Mouse (Mus musculus) hindbrain, embryonic 12.5 days (tissue): ENCODE results near the gene Heca. TPM values are rescaled to one million over a fixed set of nuclear protein-coding genes. Genes with fewer than 3 reads are reported as not detected.
"Not testable (repeated sequence)": the region's sequence is repeated elsewhere in the genome, so short reads cannot be mapped to it uniquely, and the experiment has no call there.

Experiments used
- ATAC-seq: fragments of 200-750 bp; cut with Nextera tagmentation; 2 replicates; pipeline ENCODE4 v1.8.0; 2017; ENCODE audit warnings: moderate TSS enrichment; ENCODE audit not compliant: low FRiP score
- H3K27ac ChIP-seq: fragments of 300-500 bp; sonication (generic); 2 replicates; pipeline ENCODE4 v1.5.1; 2016; ENCODE audit warnings: mild to moderate bottlenecking
- H3K27me3 ChIP-seq: fragments of 300-500 bp; sonication (generic); 2 replicates; pipeline ENCODE4 v1.6.1; 2016; ENCODE audit warnings: mild to moderate bottlenecking
- H3K36me3 ChIP-seq: fragments of 300-500 bp; sonication (generic); 2 replicates; pipeline ENCODE4 v1.6.1; 2016; ENCODE audit warnings: mild to moderate bottlenecking
- H3K4me1 ChIP-seq: fragments of 300-500 bp; sonication (generic); 2 replicates; pipeline ENCODE4 v1.6.1; 2016
- H3K4me2 ChIP-seq: fragments of 300-500 bp; sonication (generic); replicated peaks from 2 replicates; pipeline ENCODE4 v1.6.1; 2016; ENCODE audit warnings: mild to moderate bottlenecking
- H3K4me3 ChIP-seq: fragments of 300-500 bp; sonication (generic); 2 replicates; pipeline ENCODE4 v1.5.1; 2016; ENCODE audit warnings: mild to moderate bottlenecking
- H3K9ac ChIP-seq: fragments of 300-500 bp; sonication (generic); 2 replicates; pipeline ENCODE4 v1.6.1; 2016; ENCODE audit warnings: mild to moderate bottlenecking, moderate library complexity
- H3K9me3 ChIP-seq: fragments of 300-500 bp; sonication (generic); replicated peaks from 2 replicates; pipeline ENCODE4 v1.6.1; 2016; ENCODE audit warnings: mild to moderate bottlenecking
- WGBS: fragments of 180-500 bp; shearing (Covaris S2); methylation state at CpG from one replicate; pipeline ENCODE4 v1.1.7; 2016; 5-methylcytosine and 5-hydroxymethylcytosine counted together
- polyA plus RNA-seq: library from polyadenylated mRNA; unstranded; fragments of >200 nt; fragmentation: Nextera tagmentation; extraction: Ambion mirVana; gene quantifications from 2 replicates; pipeline ENCODE4 v1.2.1, GENCODE M21; 2016

The Heca gene
- polyA plus RNA-seq = 5.4 and 5.8 TPM in 2 replicates

DNA sequence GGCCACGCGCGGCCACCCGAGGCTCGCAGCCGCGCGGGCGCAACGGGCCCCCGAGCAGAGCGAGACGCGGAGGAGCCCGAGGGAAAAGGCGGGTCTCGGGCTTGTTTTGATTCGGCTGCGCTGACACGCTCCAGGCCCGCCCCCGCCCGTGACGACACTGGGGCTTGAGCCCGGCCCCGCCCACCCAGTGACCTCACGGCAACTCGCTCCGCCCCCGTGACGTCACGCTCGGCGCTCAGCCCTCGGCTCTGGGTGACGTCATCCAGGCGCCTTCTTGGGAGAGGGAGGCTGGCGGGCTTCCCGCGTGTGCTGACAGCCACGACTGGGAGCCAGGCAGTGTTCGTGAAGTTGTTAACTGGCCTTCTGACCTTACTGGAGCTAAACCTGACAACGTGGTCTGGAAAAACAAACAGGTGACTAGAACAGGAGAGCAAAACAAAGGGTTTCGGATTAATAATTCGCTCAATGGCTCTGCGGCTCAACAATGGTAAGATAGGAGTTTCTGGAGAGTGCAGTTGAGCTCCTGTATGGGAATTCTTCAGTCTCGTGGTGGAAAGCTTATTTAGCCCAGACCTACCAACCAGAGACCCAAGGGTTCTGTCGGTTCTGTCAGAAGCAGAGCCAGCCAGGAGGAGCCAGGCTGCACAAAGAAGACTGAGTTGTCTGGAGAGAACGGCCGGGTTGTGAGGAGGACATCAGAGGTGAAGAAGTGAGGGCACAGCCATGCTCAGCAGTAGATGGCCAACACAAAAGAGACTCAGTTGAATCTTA is at the start of gene Heca:
Heca (minus strand) TSS at position 108 of the 771 bp plus-strand sequence.
- Histone ChIP-seq H3K36me3 (no peaks in the 10 kb centered on the region), H3K27me3 (no peaks in the 10 kb centered on the region), H3K27ac (peak within 1 kb of the TSS; percentile 82), H3K9me3 (no peaks in the 10 kb centered on the region), H3K4me2 (peak within 1 kb of the TSS; percentile 67), H3K9ac (peak within 1 kb of the TSS; percentile 85), H3K4me1 (peaks cover 11% of the 10 kb centered on the region), H3K4me3 (peak within 1 kb of the TSS; percentile 88)
- WGBS = 8% methylated on average over 47 of the region's 50 CpGs
- ATAC-seq = peak; percentile 96

DNA sequence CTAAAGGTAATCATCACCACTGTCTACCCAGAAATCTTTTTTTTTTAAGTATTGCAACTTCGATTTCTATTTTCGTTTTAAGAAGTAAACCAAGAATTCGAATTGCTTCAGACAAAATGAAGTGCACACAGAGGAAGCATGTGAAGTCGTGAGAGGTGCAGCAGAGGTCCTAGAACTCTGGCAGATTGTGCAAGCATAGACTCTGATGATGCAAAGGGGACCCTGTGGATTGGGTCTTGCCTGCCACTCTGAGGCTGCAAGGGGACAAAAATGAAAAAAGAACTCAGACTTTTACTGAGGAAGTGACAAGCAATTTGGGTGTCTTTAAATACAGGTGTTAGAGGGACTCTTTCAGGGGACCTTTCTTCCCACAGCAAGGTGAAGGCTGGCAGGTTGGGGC is 42.7 kb upstream of the Heca start:
- H3K9ac ChIP-seq = no peak overlapping the region
- H3K9me3 ChIP-seq = no peaks in the 10 kb centered on the region
- H3K27me3 ChIP-seq = no peaks in the 10 kb centered on the region
- H3K4me1 ChIP-seq = no peaks in the 10 kb centered on the region
- H3K27ac ChIP-seq = no peak overlapping the region
- H3K4me3 ChIP-seq = no peak overlapping the region
- no peaks in the 10 kb centered on the region for H3K36me3 ChIP-seq
- 84% methylated on average over 4 of the region's 4 CpGs for WGBS
- no peak overlapping the region for H3K4me2 ChIP-seq
- no peak for ATAC-seq

DNA sequence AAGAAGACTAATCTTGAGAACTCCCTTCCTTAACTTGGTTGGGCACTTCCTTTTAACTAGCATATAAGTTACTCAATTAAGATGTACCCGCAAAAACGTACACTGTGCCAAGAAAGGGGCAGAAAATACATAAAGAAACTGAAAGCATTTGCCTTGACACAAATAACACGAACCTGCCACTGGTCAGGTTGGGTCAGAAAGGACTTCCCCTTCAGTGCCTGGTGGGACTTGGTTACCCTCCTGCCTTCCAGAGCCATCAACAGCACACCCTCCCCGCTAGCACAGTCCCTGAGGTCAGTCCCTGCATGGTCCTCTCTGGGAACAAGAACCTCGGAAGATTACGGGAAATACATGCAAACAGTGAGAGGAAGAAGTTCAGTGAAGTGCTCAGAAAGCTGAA is 41.3 kb upstream of the Heca start:
- no peaks in the 10 kb centered on the region for H3K36me3 ChIP-seq
- H3K4me3 ChIP-seq = no peak overlapping the region
- H3K9ac ChIP-seq = no peak overlapping the region
- H3K27me3 ChIP-seq = no peaks in the 10 kb centered on the region
- H3K9me3 ChIP-seq = no peaks in the 10 kb centered on the region
- WGBS = 75% methylated on average over 6 of the region's 6 CpGs
- H3K27ac ChIP-seq = no peak overlapping the region
- ATAC-seq = no peak
- no peaks in the 10 kb centered on the region for H3K4me1 ChIP-seq
- no peak overlapping the region for H3K4me2 ChIP-seq

DNA sequence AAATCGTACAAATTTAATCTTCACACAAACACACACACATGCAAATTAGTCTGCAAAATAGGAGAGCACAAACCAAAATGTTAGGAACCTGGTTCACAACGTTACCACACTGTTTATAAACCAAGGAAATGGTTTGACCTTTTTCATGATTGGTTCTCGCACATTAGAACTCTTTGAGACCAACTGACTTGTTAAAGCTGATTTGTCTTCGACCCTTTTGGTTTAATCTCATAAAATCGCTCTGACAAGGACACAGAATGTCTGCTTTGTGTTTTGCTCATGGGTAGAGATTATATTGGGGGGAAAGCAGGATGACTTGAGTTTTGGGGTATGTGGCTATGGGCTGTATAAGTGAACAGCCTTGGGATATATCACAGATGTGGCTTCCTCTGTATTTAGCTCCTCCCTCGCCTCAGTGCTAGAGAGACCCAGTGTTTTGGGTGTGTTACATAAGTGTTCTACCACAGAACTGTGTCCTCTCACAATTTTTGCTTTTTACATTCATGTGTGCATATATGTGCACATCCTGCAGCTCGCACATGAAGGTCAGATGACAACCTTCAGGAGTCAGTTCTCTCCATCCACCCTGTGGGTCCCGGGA is 40.1 kb upstream of the Heca start:
- 88% methylated on average over 8 of the region's 8 CpGs for WGBS
- no peak for ATAC-seq
- Histone ChIP-seq H3K9me3 (no peaks in the 10 kb centered on the region), H3K4me2 (no peak overlapping the region), H3K27me3 (no peaks in the 10 kb centered on the region), H3K36me3 (no peaks in the 10 kb centered on the region), H3K27ac (no peak overlapping the region), H3K4me1 (no peaks in the 10 kb centered on the region), H3K9ac (no peak overlapping the region), H3K4me3 (no peak overlapping the region)

DNA sequence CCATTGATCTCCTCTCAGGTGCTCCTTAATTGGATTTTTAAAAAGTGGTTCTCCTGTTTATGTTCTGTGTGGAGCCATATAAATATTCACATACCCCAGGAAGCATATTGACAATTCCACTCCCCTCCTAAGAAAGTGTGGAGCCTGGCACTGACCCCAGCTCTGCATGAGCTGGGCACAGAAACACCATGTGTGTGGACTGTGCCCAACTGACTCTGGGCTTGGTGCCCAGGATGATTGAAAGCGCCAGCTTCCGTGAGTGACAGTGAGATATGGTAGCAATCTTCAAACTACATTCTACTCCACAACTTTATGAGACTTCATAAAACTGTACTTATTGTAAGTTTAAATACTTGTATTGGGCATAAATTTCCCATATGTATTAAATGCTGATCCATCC is 35.4 kb upstream of the Heca start:
- ATAC-seq = no peak
- 98% methylated on average over 2 of the region's 2 CpGs for WGBS
- H3K9ac ChIP-seq = no peak overlapping the region
- H3K4me2 ChIP-seq = no peak overlapping the region
- no peak overlapping the region for H3K27ac ChIP-seq
- no peaks in the 10 kb centered on the region for H3K4me1 ChIP-seq
- H3K36me3 ChIP-seq = no peaks in the 10 kb centered on the region
- no peaks in the 10 kb centered on the region for H3K27me3 ChIP-seq
- H3K4me3 ChIP-seq = no peak overlapping the region
- H3K9me3 ChIP-seq = no peaks in the 10 kb centered on the region

DNA sequence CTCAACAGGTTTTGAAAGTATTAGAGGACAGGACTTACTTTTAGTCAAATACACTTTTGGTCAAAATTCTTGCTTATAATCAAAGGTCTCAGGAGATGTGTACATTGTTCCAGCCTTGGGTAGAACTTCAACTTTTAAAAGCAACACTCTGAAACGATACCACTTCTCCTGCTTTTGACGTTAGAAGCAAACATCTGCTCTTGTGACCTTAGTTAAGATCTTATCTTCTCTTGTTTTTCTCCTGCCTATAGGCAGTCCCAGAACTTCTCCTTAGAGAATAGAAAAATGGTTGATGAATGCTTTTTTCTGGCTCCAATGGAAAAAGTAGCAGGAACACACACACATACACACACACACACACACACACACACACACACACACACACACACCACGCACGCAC is 18.2 kb upstream of the Heca start:
- no peak overlapping the region for H3K4me3 ChIP-seq
- 74% methylated on average over 4 of the region's 4 CpGs for WGBS
- ATAC-seq = no peak
- no peaks in the 10 kb centered on the region for H3K27me3 ChIP-seq
- no peaks in the 10 kb centered on the region for H3K36me3 ChIP-seq
- no peak overlapping the region for H3K27ac ChIP-seq
- no peak overlapping the region for H3K4me2 ChIP-seq
- no peaks in the 10 kb centered on the region for H3K9me3 ChIP-seq
- H3K9ac ChIP-seq = no peak overlapping the region
- no peaks in the 10 kb centered on the region for H3K4me1 ChIP-seq

DNA sequence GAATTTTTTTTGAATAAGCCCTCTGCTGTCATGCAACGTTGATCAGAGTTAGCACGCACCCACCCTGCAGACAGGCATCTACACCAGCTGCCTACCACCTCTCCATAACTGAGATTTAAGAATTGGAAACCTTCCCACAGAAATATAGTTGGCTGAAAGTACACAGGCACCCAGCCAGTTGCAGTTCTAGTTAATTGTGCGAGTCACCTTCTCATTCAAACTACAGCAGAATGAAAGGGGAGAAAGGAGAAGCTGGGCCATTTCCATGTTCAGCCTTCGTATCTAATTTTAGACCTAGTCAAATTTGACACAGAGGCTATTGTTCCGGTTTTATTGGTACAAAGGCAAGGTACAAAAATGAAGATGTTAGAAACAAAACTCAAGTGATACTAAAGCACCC is 2.9 kb upstream of the Heca start:
- Histone ChIP-seq H3K9ac (no peak overlapping the region), H3K36me3 (no peaks in the 10 kb centered on the region), H3K27ac (no peak overlapping the region), H3K4me1 (peaks cover 8% of the 10 kb centered on the region), H3K9me3 (no peaks in the 10 kb centered on the region; the same call in 1 of the 2 replicates), H3K27me3 (no peaks in the 10 kb centered on the region), H3K4me3 (no peak overlapping the region), H3K4me2 (no peak overlapping the region)
- WGBS = 88% methylated on average over 5 of the region's 5 CpGs
- no peak for ATAC-seq

DNA sequence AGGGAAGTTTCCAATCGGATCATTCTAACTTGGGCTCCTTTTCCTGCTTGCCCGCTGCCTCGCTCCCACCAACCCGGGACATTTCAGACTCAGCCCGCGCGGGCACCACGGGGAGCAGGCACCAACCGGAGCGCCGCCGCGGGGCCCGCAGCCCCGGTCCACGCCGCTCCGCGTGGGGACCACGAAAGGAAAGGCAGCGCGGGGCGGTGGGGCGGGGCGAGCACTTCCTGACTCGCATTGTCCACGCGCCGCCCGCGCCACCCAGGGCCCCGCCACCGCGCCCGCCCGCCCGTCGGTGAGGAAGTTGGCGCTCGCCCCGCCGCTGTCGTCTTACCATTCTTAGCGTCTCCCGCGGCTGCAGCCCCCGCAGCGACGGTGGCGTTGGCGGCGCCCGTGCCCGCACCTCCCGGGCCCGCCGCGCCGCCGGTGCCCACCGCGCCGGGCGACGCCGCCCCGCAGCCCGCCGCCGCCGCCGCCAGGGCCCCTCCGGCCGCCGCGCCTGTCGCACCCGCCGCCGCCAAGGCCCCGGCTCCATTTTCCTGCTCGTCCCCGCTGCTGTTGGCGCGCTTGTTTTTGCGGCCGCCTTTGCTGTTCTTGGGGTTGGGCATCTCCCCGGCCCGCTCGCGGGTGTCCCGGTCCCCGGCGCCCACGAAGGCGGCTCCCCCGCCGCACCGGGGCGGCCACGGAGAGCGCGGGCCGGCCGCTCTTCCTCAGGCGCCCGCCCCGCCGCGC is 526 bp downstream of the Heca start:
- no peaks in the 10 kb centered on the region for H3K36me3 ChIP-seq

DNA sequence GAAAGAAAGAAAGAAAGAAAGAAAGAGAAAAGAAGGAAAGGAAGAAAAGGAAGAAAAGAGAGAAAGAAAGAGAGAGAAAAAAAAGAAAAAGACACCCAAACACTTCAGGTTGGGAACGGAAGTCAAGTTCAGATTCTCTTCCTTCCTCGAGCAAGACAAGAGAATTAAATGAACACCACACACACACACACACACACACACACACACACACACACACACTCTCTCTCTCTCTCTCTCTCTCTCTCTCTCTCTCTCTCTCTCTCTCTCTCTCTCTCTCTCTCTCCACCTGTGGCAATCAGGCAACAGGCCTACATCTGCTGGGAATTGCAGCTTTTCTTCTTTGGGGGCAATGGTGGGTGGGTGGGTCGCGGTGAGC is 1.1 kb downstream of the Heca start:
- 5% methylated on average over 4 of the region's 4 CpGs for WGBS

More for the DNA sequence above, 526 bp downstream of the Heca start:
- Histone ChIP-seq H3K27me3 (no peaks in the 10 kb centered on the region), H3K9me3 (no peaks in the 10 kb centered on the region), H3K4me2 (peak overlapping the region; percentile 67), H3K9ac (peak overlapping the region; percentile 85), H3K27ac (peak overlapping the region; percentile 82), H3K4me3 (peak overlapping the region; percentile 88), H3K4me1 (peaks cover 11% of the 10 kb centered on the region)
- ATAC-seq = peak; percentile 67
- under 1% methylated on average over 75 of the region's 110 CpGs for WGBS

DNA sequence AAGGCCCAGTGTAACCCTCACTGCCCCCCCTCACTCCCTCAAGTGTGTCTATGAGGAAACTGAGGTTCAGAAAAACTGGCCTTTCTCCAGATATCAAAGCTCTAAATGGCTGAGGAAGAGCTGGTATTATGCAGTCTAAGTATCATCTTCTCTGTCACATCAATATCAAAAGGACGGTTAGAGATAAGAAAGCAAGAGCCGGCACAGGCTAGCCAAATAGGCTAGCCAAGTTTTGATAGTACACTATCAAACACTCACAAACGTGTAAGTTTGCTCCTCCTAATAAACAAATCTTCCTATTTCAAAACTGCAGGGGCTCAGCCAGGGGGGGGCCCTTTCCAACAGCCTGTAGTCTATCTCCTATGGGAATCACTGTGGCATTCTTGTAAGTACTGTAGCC is 1.8 kb downstream of the Heca start:
- no peak overlapping the region for H3K9ac ChIP-seq

More for the DNA sequence above, 1.1 kb downstream of the Heca start:
- H3K27ac ChIP-seq, H3K9me3 ChIP-seq, H3K36me3 ChIP-seq, H3K27me3 ChIP-seq, ATAC-seq: not testable (repeated sequence)
- Histone ChIP-seq H3K9ac (peak overlapping the region; percentile 85), H3K4me3 (peak overlapping the region; percentile 88), H3K4me1 (peaks cover 11% of the 10 kb centered on the region), H3K4me2 (peak overlapping the region; percentile 67)

DNA sequence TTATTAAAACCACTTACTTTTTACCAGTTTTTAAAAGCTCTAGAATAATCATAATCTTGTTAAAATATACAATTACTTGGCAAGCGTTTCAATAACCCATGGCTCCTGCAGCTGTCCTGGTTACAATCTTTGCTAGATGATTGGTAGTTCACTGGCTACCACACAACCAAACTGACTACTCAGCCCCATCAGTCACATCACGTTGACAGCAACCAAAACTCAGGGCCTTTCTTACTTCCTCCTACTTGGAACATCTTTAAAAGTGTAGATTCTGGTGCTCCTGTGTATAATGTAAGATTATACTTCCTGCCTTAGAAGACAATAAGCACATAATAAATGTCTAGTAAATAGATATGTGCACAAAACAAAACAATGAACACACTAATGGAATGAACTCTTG is 14.2 kb downstream of the Heca start:
- no peak for ATAC-seq
- Histone ChIP-seq H3K9ac (no peak overlapping the region), H3K27ac (no peak overlapping the region), H3K4me3 (no peak overlapping the region), H3K9me3 (no peaks in the 10 kb centered on the region), H3K4me1 (peaks cover 7% of the 10 kb centered on the region; the same call in 1 of the 2 replicates), H3K27me3 (no peaks in the 10 kb centered on the region), H3K36me3 (no peaks in the 10 kb centered on the region), H3K4me2 (no peak overlapping the region)
- 85% methylated on average over 2 of the region's 2 CpGs for WGBS

More for the DNA sequence above, 1.8 kb downstream of the Heca start:
- no peak for ATAC-seq
- H3K36me3 ChIP-seq = peaks cover 3% of the 10 kb centered on the region; the same call in 1 of the 2 replicates
- H3K9me3 ChIP-seq = no peaks in the 10 kb centered on the region
- peak overlapping the region; percentile 20 for H3K4me3 ChIP-seq
- peak overlapping the region; percentile 67 for H3K4me2 ChIP-seq
- 66% methylated on average over 3 of the region's 3 CpGs for WGBS
- H3K27ac ChIP-seq = no peak overlapping the region
- peaks cover 11% of the 10 kb centered on the region for H3K4me1 ChIP-seq
- H3K27me3 ChIP-seq = no peaks in the 10 kb centered on the region

DNA sequence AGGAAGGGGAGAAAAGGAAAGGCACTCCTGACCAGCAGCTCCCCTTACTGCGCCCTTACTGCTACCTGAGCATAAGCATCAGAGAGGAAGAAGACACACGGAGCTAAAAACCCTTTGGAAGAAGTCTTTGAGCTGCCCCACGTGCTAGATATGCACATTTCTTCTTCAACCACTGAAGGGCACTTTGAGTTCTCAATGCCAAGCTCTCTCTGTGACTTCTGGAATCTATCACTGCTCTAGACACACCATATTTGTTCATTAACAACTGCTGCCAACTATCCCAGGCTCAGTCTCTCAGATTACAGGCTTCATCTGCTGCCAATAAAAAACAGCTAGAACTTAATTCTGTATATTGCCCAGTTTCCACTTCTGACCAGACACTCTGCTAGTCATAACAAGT is 15.7 kb downstream of the Heca start:
- no peak for ATAC-seq
- H3K27me3 ChIP-seq = no peaks in the 10 kb centered on the region
- no peak overlapping the region for H3K4me2 ChIP-seq
- H3K4me3 ChIP-seq = no peak overlapping the region
- H3K4me1 ChIP-seq = peaks cover 7% of the 10 kb centered on the region; the same call in 1 of the 2 replicates
- no peaks in the 10 kb centered on the region for H3K36me3 ChIP-seq
- H3K9ac ChIP-seq = no peak overlapping the region
- no peaks in the 10 kb centered on the region for H3K9me3 ChIP-seq
- WGBS = 67% methylated on average over 3 of the region's 3 CpGs
- no peak overlapping the region for H3K27ac ChIP-seq
